Mouse (Mus musculus) embryo, embryonic 9.5 days (tissue): ENCODE measurements around the gene Scd2.
"Not testable (repeated sequence)": the region's sequence is repeated elsewhere in the genome, so short reads cannot be mapped to it uniquely, and the experiment has no call there.

Experiments used
- DNase-seq: peaks from one replicate; pipeline ENCODE4 v3.0.0-alpha.2; 2017; ENCODE audit errors: extremely low spot score

Gene Scd2

DNA sequence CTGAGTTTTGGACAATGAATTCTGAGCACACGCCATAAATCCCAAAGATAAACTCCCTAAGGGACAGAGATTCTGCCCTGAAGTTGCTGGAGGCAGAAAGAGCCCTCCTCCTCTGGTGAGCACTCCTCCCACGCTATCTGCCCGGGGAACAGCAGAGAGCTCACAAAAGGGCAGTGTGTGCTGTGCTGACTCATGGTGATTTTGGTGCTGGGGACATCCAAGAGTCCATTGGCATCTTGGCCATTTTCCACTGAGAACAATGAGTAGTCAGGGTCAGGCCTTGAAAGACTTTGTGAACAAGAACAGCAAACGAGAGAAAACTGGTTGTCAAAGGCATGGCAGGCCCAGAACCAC lies 18.5 kb downstream of the Scd2 start:
- DNase-seq: no peak

DNA sequence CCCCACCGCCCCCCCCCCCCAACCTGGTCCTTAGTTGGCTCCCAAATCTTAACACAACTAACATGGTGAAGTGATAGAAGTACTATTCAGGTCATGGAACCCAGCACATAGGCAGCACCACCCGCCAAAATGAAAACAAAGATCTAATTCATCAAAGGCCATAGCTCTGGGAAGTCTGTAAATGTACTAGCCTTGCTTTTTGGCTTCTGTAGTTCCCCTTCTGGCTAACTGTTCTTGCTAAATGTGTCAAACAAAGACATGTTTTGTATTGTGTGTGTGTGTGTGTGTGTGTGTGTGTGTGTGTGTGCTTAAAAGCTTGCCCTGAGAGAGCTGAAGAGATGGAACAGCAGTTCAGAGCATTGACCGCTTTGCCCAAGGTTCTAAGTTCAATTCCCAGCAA lies 19.6 kb downstream of the Scd2 start:
- DNase-seq: no peak

DNA sequence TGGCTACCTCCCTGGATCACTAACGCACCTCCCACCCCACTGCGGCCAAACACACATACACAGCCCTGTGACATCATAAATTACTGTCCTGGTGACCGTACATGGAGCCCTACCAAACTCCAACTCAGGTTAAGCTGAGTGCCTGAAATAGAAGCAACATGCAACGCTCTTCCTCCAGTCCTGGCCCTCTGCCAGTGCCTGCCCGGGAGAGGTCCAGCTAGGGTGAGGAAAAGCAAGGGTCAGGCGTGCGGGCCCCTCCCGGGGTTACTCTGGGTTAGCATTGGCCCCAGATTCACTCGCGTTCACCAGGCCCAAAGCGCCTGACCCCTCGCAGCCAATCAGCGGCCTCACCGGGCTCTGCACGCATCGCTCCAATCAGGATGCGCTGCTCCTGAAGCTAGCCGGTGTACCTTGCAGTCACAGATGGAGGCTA lies 20.9 kb downstream of the Scd2 start:
- DNase-seq: peak; percentile 85

DNA sequence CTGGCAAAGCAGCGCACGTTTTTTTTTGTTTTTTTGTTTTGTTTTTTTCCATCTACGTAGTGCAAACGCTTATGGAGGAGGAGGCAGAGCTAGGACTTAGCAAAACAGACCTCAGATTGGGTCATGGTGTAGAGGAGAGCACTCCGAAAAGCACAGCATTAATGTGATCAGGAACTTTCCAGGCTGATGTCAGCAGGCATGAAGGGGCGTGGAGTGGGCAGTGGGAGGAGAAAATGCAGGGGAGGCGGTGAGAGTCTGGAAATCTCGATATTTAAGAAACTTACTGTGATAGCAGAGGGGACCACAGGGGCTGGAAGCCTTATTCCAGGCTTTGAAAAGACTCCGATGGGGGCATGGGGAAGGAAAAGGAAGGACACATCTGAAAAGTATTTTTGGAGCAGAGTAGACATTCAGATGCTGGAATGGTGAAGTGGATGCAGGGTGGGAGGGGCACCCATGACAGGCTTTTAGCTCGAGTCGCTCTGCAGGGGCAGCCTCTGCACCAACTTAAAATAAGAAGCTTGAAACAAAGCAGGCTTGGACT lies 21.5 kb downstream of the Scd2 start:
- DNase-seq: no peak

DNA sequence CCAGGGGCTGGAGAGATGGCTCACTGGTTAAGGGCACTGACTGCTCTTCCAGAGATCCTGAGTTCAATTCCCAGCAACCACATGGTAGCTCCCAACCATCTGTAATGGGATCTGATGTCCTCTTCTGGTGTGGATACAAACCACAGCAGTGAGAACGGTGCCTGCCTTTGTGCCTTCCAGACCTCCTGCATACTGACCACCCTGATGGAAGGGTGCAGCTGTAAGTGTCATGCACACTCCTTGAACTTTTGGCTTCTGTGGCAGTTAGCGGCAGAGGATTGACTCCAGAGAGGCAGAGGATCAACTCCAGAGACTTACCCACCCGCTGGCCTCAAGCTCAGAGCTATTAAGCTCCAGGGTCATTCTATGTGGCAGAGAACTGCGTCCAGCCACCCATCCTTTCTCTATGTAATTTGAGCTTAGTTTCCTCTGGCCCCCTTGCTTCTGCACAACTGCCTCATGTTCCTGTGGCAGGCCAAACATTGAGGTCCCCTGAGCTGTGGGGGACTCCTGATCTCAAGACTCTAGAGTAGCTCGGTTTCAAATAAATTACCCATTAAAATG lies 23.4 kb downstream of the Scd2 start:
- DNase-seq: no peak

DNA sequence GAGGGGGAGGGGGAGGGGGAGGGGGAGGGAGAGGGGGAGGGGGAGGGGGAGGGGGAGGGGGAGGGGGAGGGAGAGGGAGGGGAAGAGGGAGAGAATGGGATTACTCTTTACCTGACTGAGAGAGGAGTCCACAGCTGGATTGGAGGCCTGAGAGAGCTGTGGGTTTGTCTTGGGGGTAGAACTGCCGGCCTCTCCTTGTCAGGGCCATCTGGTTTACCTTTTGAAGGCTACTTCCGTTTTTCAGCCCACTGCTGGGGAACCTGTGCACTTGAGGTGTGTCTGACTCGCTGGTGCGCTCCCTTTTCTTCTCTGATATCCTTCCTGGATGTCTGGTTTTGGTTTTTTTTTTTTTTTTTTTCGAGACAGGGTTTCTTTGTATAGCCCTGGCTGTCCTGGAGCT lies 23.9 kb downstream of the Scd2 start:
- DNase-seq: no peak

DNA sequence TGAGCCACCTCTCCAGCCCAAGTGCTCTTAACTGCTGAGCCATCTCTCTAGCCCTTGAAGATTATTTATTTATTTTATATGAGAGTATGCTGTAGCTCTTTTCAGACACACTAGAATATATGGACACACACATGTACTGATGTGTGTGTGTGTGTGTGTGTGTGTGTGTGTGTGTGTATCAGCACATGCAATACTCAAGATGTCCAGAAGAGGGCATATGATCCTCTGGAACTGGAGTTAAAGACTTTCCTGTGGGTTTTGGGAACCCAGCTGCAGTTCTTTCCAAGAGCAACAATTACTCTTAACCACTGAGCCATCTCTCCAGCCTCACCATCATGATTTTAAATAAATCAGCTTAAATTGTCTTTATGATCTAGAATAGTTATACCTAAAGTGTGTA lies 25.1 kb downstream of the Scd2 start:
- DNase-seq: no peak

DNA sequence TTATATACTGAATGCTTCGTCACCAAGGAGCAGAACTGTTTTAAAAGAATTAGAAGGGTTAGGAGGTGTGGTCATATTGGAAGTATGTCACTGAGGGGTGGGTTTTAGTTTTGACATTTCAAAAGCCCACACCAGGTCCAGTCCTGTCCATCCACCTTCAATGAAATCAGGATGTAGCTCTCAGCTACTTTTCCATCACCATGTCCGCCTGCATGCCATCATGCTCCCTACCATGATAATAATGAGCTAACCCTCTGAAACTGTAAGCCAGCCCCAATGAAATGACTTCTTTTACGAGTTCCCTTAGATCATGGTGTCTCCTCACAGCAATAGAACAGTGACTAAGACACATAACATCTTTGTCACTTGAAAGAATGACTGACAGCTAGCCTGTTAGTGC lies 26.8 kb downstream of the Scd2 start:
- DNase-seq: no peak

DNA sequence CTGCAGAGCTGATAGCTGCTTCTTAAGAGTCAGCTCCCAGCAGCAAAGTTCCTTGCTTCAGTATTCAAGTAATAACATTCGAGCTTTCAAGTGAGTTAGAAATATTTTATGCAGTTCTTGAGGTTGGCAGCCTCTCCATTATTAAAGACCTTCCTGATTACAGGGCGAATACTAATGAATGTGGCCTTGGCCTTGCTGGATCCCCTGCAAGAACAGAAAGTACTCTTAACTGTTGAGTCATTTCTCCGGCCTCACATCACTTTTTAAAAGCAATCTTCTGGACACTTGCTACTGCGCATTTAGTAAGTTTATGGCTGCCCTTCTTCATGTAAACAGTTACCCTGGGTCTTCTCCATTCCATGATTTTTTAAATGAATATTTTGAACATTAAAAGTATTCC lies 27.7 kb downstream of the Scd2 start:
- no peak for DNase-seq

DNA sequence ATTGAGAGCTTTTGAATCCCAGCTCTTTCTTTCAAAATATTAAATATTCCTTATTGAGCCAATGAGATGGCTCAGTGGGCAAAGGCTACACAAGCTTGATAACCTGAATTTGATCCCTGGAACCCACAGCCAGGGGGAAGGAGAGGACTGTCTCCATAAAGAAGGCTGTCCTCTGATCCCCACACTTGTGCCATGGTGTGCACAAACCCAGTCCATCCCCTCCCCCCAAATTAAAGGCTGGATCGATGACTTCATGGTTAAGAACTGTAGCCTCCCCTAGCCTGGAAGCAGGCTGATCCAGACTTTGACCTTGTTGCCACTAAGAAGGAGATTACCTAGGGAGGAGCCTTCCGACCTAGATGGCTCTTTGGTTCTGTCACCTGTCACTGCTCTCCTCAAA lies 28.2 kb downstream of the Scd2 start:
- no peak for DNase-seq

DNA sequence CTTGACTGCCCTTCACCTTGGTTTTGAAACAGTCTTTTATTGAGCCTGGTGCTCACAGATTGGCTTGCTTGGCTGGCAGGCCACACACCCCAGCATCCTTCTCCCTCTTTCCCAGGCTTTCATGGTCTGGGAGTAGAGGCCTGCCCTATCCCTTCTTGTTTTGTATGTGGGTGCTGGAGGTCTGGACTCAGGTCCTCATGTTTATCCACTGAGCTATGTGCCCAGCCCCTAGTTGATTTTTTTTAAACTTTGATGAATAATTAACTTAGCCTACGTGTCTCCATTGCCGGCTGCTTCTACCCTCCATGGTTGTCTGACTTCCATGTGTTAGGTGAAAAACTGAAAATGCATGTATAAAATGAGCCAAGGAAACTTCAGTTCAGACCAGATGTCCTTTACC lies 36.1 kb downstream of the Scd2 start:
- DNase-seq: no peak

DNA sequence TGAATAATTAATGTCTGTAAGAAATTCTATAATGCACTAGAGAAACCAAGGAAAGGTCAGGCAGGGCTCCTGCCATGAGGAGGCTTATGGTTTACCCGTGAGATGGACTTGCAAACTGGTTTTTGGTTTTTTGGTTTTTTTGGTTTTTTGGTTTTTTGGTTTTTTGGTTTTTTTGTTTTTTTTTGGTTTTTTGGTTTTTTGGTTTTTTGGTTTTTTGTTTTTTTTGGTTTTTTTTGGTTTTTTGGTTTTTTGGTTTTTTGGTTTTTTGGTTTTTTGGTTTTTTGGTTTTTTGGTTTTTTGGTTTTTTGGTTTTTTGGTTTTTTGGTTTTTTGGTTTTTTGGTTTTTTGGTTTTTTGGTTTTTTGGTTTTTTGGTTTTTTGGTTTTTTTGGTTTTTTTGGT lies 37.7 kb downstream of the Scd2 start:
- DNase-seq: not testable (repeated sequence)

DNA sequence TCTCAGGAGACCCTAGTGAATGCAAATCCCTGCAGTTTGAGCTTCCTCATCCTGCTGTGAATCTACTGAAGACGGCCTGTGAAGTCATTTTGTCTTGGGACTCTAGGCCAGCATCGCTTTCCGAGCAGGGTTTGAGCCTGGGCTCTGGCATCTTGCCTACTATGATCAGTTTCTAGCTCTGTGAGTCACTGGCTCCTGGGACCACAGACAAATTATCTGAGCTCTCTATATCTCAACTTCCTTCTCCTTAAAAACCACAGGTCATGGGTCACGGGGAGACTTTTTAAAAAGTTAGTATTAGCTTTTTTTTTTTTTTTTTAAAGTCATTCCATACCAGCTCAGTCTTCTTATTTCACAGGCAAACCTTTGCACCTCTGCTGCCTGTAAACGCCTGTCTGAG lies 38.4 kb downstream of the Scd2 start:
- DNase-seq: no peak

DNA sequence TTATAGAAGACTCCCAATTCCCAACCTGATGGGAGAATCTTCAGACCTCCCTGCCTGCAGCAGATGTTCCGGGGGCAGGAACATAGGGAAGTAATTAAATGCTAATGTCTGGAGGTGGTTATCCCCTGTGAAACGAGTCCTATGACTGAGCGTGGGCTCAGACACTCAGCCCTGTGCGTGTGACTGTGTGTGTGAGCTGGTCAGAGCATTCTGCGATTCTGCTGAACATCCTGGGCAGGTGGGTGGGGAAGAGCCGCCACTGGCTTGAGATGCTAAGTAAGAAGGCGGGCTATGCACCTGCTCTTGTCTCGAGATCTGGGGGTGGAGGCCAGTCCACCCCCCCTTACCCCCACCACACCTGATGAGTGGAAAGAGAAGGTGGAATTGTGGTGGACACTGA lies 38.9 kb downstream of the Scd2 start:
- no peak for DNase-seq

DNA sequence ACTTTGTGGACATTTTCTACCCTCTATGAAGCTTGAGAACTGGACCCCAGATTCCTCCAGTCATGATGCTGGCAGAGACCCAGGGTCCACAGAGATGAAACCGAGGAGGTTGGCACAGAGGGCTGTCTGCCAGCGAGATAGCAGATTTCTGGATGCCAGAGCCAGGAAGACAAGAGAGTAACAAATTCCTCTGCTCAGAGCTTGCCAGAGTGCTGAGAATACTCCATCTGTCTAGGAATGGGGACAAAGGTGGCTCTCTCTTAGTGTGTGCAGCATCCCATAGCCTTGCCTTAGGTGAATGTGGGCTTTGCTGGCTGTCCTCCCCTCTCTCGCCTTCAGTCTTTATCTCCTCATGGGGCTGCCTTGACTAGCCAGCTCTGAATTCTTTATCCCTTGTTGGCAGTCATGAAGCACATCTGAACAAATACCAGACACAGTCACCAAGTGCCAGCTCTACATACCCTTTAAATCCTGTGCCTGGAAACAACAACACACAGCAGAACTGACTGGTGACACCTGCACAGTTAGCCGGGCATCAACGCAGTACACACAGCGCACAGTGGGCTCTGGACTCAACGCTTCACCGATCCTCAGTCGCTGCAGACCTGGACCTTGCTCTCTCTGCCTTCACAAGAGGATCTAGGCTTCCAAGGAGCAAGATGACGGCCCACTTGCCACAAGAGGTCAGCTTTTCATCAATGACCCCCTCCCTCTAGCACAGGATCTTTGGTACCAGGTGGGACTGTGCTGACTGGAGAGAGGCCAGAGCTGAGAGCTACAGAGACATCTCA lies 39.6 kb downstream of the Scd2 start, which contains the start of gene Scd4:
Gene Scd4, plus strand, starts transcription at position 260 of the 791 bp plus-strand sequence.
- DNase-seq: no peak

DNA sequence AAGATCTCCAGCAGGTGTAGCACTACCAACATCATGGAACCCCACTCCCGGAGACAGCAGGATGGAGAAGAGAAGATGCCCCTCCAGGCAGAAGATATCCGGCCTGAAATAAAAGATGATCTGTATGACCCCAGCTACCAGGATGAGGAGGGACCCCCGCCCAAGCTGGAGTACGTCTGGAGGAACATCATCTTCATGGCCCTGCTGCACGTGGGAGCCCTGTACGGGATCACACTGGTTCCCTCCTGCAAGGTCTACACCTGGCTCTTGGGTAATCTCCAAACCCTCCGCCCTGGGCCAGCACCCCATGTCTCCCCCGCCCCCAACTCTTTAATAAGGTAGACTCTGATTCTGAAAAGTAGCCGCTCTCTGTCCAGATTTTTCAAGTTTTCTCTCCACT lies 40.5 kb downstream of the Scd2 start:
- DNase-seq: no peak

DNA sequence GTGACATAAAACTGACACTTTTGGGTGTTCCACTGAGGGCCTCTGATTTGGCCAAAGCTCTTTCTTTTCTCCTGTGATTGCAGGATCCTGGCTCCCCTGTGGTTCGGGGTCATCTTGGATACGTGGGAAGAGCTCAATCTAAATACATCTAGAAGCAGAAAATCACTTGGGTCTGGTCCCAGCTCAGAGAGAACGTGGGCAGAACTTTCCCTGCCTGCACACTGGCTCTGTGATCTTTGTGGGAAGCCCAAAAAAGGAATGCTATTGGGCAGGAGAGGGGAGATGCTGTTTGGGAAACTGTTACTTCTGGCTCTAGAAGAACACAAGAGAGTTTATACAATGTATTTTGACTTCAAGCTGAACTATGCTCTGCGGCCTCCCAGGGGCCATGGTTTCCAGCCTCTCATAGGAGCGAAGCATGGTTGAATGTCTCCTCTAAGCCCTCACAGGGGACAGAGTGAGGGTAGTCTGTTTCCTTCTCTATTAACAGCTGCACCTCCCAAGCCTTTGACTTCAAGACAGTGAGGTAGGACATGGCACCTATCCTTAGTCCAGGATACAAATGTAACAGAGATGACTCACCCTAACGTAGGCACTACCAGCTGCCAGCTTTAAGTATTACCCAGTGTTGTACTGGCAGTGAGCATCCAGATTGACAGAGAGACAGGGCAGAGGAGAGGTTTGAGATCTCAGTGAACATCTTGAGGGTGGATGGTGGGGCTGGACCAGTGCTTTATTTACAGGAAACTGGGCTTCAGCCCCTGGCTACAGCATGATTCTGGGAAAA lies 42.6 kb downstream of the Scd2 start:
- DNase-seq: no peak

DNA sequence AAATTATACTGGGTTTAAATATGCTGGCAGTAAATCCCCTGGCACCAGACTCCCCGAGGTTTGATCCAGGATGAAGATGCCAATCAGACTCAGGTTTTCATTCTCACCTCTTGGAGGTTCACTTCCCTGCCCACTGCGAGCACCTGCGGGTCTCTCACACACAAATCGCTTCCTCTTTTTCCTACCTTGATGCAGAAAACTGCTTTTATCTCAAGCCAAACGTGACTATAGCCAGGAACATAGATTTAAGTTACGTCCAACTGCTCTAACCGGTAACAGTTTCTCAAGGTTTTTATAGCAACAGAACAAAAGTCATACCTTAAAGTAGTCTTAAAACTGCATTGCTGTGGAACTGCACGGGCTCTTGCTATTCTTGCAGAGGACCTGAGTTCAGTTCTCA lies 56.2 kb downstream of the Scd2 start:
- DNase-seq: no peak

DNA sequence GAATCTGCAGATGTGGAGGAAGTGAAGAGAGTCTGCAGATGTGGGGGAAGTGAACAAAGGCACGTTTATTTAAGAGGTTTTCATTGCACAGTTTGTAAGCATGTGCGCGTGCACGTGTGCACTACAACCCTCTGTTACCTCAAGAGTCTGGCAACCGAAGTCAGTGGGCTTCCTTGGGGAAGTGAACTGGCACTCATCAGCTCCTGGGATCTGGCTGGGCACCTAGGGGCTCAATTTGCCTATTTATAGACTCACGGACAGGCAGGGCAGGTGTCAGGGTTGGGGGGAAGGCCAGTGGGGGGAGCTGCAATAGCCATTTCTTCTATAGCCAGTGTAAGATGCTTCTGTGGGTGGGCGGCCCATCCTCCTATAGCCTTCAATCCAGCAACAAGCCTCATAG lies 58.3 kb downstream of the Scd2 start:
- no peak for DNase-seq
